8 mouse cellular contexts compared by ENCODE assay signal in genomic region chr4:124035192-124035591, GRCm38 (mm10).
DNase-seq lines count a peak whose midpoint lies in the region; ATAC-seq and TF ChIP-seq lines count a peak whose summit lies in the region.

No protein-coding gene starts in this region.

- H3K4me2 ChIP-seq in kidney, embryonic 16.5 days (replicated peaks; ENCODE audit: low read depth, low read length): no peak overlapping the region
- no peak overlapping the region for H3K4me2 ChIP-seq in kidney, embryonic 15.5 days
- peak overlapping the region; percentile 49 for H3K4me2 ChIP-seq in forebrain, embryonic 13.5 days
- peak overlapping the region; percentile 42 for H3K4me2 ChIP-seq in midbrain, embryonic 11.5 days
- H3K4me2 ChIP-seq in liver, postnatal 0 days (ENCODE audit: low read depth, low read length): no peak overlapping the region

- H3K4me3 ChIP-seq in kidney, embryonic 16.5 days (ENCODE audit: low read length): no peak overlapping the region
- no peak overlapping the region for H3K4me3 ChIP-seq in kidney, embryonic 15.5 days (replicated peaks)
- H3K4me3 ChIP-seq in embryonic facial prominence, embryonic 10.5 days: peak overlapping the region; percentile 16; the same call in 1 of the 2 replicates
- no peak overlapping the region for H3K4me3 ChIP-seq in forebrain, embryonic 13.5 days
- peak overlapping the region; percentile 10; the same call in 1 of the 2 replicates for H3K4me3 ChIP-seq in midbrain, embryonic 11.5 days (ENCODE audit: low read depth, low read length)
- no peak overlapping the region for H3K4me3 ChIP-seq in liver, postnatal 0 days (ENCODE audit: low read depth, low read length)

- peaks cover 3% of the 10 kb centered on the region; the same call in 1 of the 2 replicates for H3K4me1 ChIP-seq in kidney, embryonic 16.5 days (ENCODE audit: insufficient read depth, low read length)
- H3K4me1 ChIP-seq in kidney, embryonic 15.5 days: peaks cover 3% of the 10 kb centered on the region; the same call in 1 of the 2 replicates
- peaks cover 20% of the 10 kb centered on the region for H3K4me1 ChIP-seq in embryonic facial prominence, embryonic 10.5 days
- peaks cover 61% of the 10 kb centered on the region for H3K4me1 ChIP-seq in forebrain, embryonic 13.5 days
- peaks cover 18% of the 10 kb centered on the region for H3K4me1 ChIP-seq in midbrain, embryonic 11.5 days (ENCODE audit: control insufficient read depth, insufficient read depth, low read length)
- H3K4me1 ChIP-seq in liver, postnatal 0 days (ENCODE audit: insufficient read depth): no peaks in the 10 kb centered on the region

- TF ChIP-seq CTCF in liver, postnatal 0 days (IDR thresholded peaks at IDR 0.05; ENCODE audit: low read depth): no peak

- peaks cover 24% of the 10 kb centered on the region for H3K27me3 ChIP-seq in kidney, embryonic 16.5 days (ENCODE audit: insufficient read depth, low read length)
- peaks cover 55% of the 10 kb centered on the region for H3K27me3 ChIP-seq in kidney, embryonic 15.5 days
- H3K27me3 ChIP-seq in embryonic facial prominence, embryonic 10.5 days (replicated peaks; ENCODE audit: low read depth, poor library complexity, severe bottlenecking): peaks cover 50% of the 10 kb centered on the region
- H3K27me3 ChIP-seq in forebrain, embryonic 13.5 days: 0 out of 2 replicates have a peak, but pooled peaks cover 3% of the 10 kb centered on the region
- H3K27me3 ChIP-seq in midbrain, embryonic 11.5 days (ENCODE audit: control insufficient read depth, insufficient read depth, low read length): no peaks in the 10 kb centered on the region
- no peaks in the 10 kb centered on the region for H3K27me3 ChIP-seq in liver, postnatal 0 days (ENCODE audit: insufficient read depth, low read length)

- TF ChIP-seq EP300 in liver, postnatal 0 days (IDR thresholded peaks at IDR 0.05; ENCODE audit: low read depth): no peak

- H3K9ac ChIP-seq in kidney, embryonic 16.5 days (replicated peaks; ENCODE audit: low read length): no peak overlapping the region
- no peak overlapping the region for H3K9ac ChIP-seq in kidney, embryonic 15.5 days
- H3K9ac ChIP-seq in forebrain, embryonic 13.5 days: peak overlapping the region; percentile 14; the same call in 1 of the 2 replicates
- H3K9ac ChIP-seq in midbrain, embryonic 11.5 days (ENCODE audit: low read length): peak overlapping the region; percentile 52
- no peak overlapping the region for H3K9ac ChIP-seq in liver, postnatal 0 days (replicated peaks)

- 0 out of 2 replicates have a peak, but pooled peaks have one; percentile 46 for ATAC-seq in kidney, embryonic 16.5 days (ENCODE audit: low FRiP score, low TSS enrichment)
- no peak for ATAC-seq in kidney, embryonic 15.5 days (replicated peaks; ENCODE audit: low FRiP score)
- ATAC-seq in forebrain, embryonic 13.5 days: peak; percentile 89
- peak; percentile 74 for ATAC-seq in midbrain, embryonic 11.5 days (ENCODE audit: low FRiP score)
- no peak for ATAC-seq in liver, postnatal 0 days

- no peaks in the 10 kb centered on the region for H3K36me3 ChIP-seq in kidney, embryonic 16.5 days (ENCODE audit: insufficient read depth, low read length)
- H3K36me3 ChIP-seq in kidney, embryonic 15.5 days: no peaks in the 10 kb centered on the region
- H3K36me3 ChIP-seq in embryonic facial prominence, embryonic 10.5 days (replicated peaks): no peaks in the 10 kb centered on the region
- H3K36me3 ChIP-seq in forebrain, embryonic 13.5 days (ENCODE audit: poor library complexity, severe bottlenecking): no peaks in the 10 kb centered on the region
- H3K36me3 ChIP-seq in midbrain, embryonic 11.5 days (ENCODE audit: control insufficient read depth, insufficient read depth, low read length): no peaks in the 10 kb centered on the region
- no peaks in the 10 kb centered on the region for H3K36me3 ChIP-seq in liver, postnatal 0 days (replicated peaks; ENCODE audit: insufficient read depth, low read length)

- no peak overlapping the region for H3K27ac ChIP-seq in kidney, embryonic 16.5 days (ENCODE audit: low read length)
- no peak overlapping the region for H3K27ac ChIP-seq in kidney, embryonic 15.5 days
- H3K27ac ChIP-seq in embryonic facial prominence, embryonic 10.5 days (replicated peaks): 0 out of 2 replicates have a peak overlapping the region, but pooled peaks have one; percentile 25
- H3K27ac ChIP-seq in forebrain, embryonic 13.5 days: peak overlapping the region; percentile 95
- peak overlapping the region; percentile 85 for H3K27ac ChIP-seq in midbrain, embryonic 11.5 days (ENCODE audit: low read depth, low read length)
- no peak overlapping the region for H3K27ac ChIP-seq in liver, postnatal 0 days (ENCODE audit: low read depth)

- DNase-seq in embryonic facial prominence, embryonic 10.5 days (ENCODE audit: low spot score): peak; percentile 16
- peak; percentile 94 for DNase-seq in midbrain, embryonic 11.5 days (ENCODE audit: low spot score, missing footprints)
- no peak for DNase-seq in thymus, adult 18-20 months
- no peak for DNase-seq in liver, postnatal 0 days
- DNase-seq in thymus, postnatal 36 days: no peak

- 24% methylated on average over 7 of the region's 7 CpGs for WGBS in kidney, embryonic 16.5 days
- WGBS in kidney, embryonic 15.5 days: 22% methylated on average over 7 of the region's 7 CpGs
- 15% methylated on average over 7 of the region's 7 CpGs for WGBS in embryonic facial prominence, embryonic 10.5 days
- WGBS in forebrain, embryonic 13.5 days: under 1% methylated on average over 7 of the region's 7 CpGs
- 9% methylated on average over 7 of the region's 7 CpGs for WGBS in midbrain, embryonic 11.5 days
- 45% methylated on average over 7 of the region's 7 CpGs for WGBS in liver, postnatal 0 days (ENCODE audit: insufficient replicate concordance)

- H3K9me3 ChIP-seq in kidney, embryonic 16.5 days (ENCODE audit: low read length): no peaks in the 10 kb centered on the region
- H3K9me3 ChIP-seq in kidney, embryonic 15.5 days (replicated peaks): no peaks in the 10 kb centered on the region
- H3K9me3 ChIP-seq in embryonic facial prominence, embryonic 10.5 days: no peaks in the 10 kb centered on the region
- no peaks in the 10 kb centered on the region for H3K9me3 ChIP-seq in forebrain, embryonic 13.5 days (replicated peaks)
- H3K9me3 ChIP-seq in midbrain, embryonic 11.5 days (ENCODE audit: control insufficient read depth, low read length): no peaks in the 10 kb centered on the region
- H3K9me3 ChIP-seq in liver, postnatal 0 days (ENCODE audit: low read length): no peaks in the 10 kb centered on the region

Comparison
In these comparisons a context has a peak if more than half of its experiments do, and no peak if none do; other contexts are left out.
1. ATAC-seq: peak in kidney, embryonic 16.5 days (single experiment), forebrain, embryonic 13.5 days (single experiment) and midbrain, embryonic 11.5 days (single experiment); none in kidney, embryonic 15.5 days (single experiment) and liver, postnatal 0 days (single experiment).
2. H3K27ac ChIP-seq: peak in embryonic facial prominence, embryonic 10.5 days (single experiment), forebrain, embryonic 13.5 days (single experiment) and midbrain, embryonic 11.5 days (single experiment); none in kidney, embryonic 16.5 days (single experiment), kidney, embryonic 15.5 days (single experiment) and liver, postnatal 0 days (single experiment).
3. H3K4me2 ChIP-seq: peak in forebrain, embryonic 13.5 days (single experiment) and midbrain, embryonic 11.5 days (single experiment); none in kidney, embryonic 16.5 days (single experiment), kidney, embryonic 15.5 days (single experiment) and liver, postnatal 0 days (single experiment).
4. H3K4me3 ChIP-seq: peak in embryonic facial prominence, embryonic 10.5 days (single experiment) and midbrain, embryonic 11.5 days (single experiment); none in kidney, embryonic 16.5 days (single experiment), kidney, embryonic 15.5 days (single experiment), forebrain, embryonic 13.5 days (single experiment) and liver, postnatal 0 days (single experiment).
5. H3K9ac ChIP-seq: peak in forebrain, embryonic 13.5 days (single experiment) and midbrain, embryonic 11.5 days (single experiment); none in kidney, embryonic 16.5 days (single experiment), kidney, embryonic 15.5 days (single experiment) and liver, postnatal 0 days (single experiment).
6. DNase-seq: peak in embryonic facial prominence, embryonic 10.5 days (single experiment) and midbrain, embryonic 11.5 days (single experiment); none in thymus, adult 18-20 months (0 of 2), liver, postnatal 0 days (single experiment) and thymus, postnatal 36 days (0 of 2).